Mouse (Mus musculus): ENCODE measurements around the gene Ndufa4l2. TPM values are rescaled to one million over a fixed set of nuclear protein-coding genes. Genes with fewer than 3 reads are reported as not detected.

The Ndufa4l2 gene
- polyA plus RNA-seq (2012; rRNA removed) = 8.9 and 10.9 TPM in 2 replicates

DNA sequence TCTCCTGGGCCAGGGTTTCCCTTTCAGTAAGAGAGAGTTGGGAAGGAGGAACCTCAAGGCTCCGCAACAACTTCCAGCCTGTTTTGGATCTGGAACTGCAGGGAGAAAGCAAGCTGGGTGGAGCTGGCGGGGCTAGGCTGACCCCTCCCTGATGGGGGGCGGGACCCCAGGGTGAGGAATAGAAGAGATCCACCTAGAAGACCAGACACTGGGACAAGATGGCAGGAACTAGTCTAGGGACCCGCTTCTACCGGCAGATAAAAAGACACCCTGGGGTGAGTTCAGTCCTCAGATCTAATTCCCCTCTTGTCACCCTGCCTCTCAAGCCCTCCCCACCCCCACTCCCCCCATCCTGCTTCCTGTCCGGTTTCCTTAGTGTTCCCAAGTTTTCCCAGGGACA, at the start of gene Ndufa4l2:
Gene Ndufa4l2, plus strand, starts transcription at position 204 of the 400 bp plus-strand sequence.

GRCm38 (mm10) chr10:127500894-127501893, 13.6 kb upstream of the Ndufa4l2 start, which contains the start of gene Stac3:
Gene Stac3, plus strand, starts transcription at chr10:127501686.

GRCm38 (mm10) chr10:127522088-127522581, 7.4 kb downstream of the Ndufa4l2 start, which contains the start of gene Shmt2:
Gene Shmt2, minus strand, starts transcription at chr10:127522444.

DNA sequence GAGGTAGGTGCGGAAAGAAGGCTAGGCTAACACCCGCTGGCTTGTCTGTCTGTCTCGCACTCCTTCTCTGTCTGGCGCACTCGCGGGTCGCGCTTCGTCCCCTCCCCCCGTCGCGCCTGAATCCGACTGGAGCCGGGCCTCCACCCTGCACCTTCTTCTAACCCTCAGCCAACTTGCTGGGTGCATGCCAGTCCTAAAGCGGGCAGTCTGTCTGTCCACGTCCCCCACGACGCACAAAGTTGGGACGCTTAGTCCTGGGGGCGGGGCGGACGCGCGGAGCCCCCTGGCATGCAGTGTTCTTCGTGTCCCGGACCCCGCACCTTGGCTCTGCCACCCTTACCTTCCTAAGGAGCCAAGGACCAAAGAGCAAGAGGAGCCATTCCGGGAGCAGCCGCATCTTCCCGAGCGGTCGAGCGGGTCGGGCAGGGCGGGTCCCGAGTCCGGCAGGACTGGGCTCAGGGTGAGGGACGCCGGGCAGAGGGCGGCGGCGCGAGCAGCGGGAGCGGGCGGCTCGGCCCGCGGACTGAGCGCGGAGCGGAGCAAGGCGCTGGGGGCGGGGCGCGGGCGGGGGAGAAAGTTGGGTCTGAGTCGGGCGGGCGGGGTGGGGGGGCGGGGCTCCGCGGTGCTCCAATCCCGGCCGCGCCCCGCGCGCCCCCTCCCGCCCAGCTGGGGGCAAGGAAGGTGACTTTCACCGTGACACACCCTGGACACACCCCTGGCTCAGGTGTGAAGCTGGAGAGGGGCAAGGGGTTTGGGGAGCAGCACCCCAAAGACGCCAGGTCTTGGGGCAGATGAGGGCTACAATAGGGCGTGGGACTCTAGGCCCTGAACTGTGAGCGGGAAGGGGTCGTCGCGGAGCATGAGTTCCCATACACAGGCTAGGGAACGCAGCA, 19.5 kb downstream of the Ndufa4l2 start, which contains the start of gene Nxph4:
Gene Nxph4, minus strand, starts transcription at position 524 of the 893 bp plus-strand sequence.

Other genes starting within 250 kb of the Ndufa4l2 start
- gene Dctn2, start 248.6 kb upstream of the Ndufa4l2 start, polyA plus RNA-seq (2012; rRNA removed) = 177 and 178 TPM in 2 replicates
- 52.1 and 62.9 TPM in 2 replicates for gene Mbd6, start 225.9 kb upstream of the Ndufa4l2 start, polyA plus RNA-seq (2012; rRNA removed)
- gene Mars, start 203.2 kb upstream of the Ndufa4l2 start, polyA plus RNA-seq (2012; rRNA removed) = 40.6 and 45.2 TPM in 2 replicates
- 5.8 and 6.3 TPM in 2 replicates for gene Arhgap9, start 193.0 kb upstream of the Ndufa4l2 start, polyA plus RNA-seq (2012; rRNA removed)
- gene Gli1, start 173.0 kb upstream of the Ndufa4l2 start, polyA plus RNA-seq (2012; rRNA removed) = 16.4 and 20.1 TPM in 2 replicates
- gene Inhbe, start 160.6 kb upstream of the Ndufa4l2 start, polyA plus RNA-seq (2012; rRNA removed) = not detected in 2 replicates
- gene Inhbc, start 144.5 kb upstream of the Ndufa4l2 start, polyA plus RNA-seq (2012; rRNA removed) = 0.06 and 0.07 TPM in 2 replicates
- 76.8 and 94.8 TPM in 2 replicates for gene R3hdm2, start 134.6 kb upstream of the Ndufa4l2 start, polyA plus RNA-seq (2012; rRNA removed)
- gene Stac3, start 13.3 kb upstream of the Ndufa4l2 start, polyA plus RNA-seq (2012; rRNA removed) = 0.13 and 1.0 TPM in 2 replicates
- gene Shmt2, start 7.5 kb downstream of the Ndufa4l2 start, polyA plus RNA-seq (2012; rRNA removed) = 40.7 and 44.2 TPM in 2 replicates
- gene Nxph4, start 19.6 kb downstream of the Ndufa4l2 start, polyA plus RNA-seq (2012; rRNA removed) = 0.10 and 0.34 TPM in 2 replicates
- gene Lrp1, start 106.2 kb downstream of the Ndufa4l2 start, polyA plus RNA-seq (2012; rRNA removed) = 138 and 148 TPM in 2 replicates
- 65.8 and 79.3 TPM in 2 replicates for gene Stat6, start 128.0 kb downstream of the Ndufa4l2 start, polyA plus RNA-seq (2012; rRNA removed)
- gene Nemp1, start 151.9 kb downstream of the Ndufa4l2 start, polyA plus RNA-seq (2012; rRNA removed) = 2.4 TPM in 2 replicates
- 14.5 and 15.4 TPM in 2 replicates for gene Nab2, start 153.6 kb downstream of the Ndufa4l2 start, polyA plus RNA-seq (2012; rRNA removed)
- 132 and 140 TPM in 2 replicates for gene Myo1a, start 190.2 kb downstream of the Ndufa4l2 start, polyA plus RNA-seq (2012; rRNA removed)
- not detected in 2 replicates for gene Tac2, start 209.5 kb downstream of the Ndufa4l2 start, polyA plus RNA-seq (2012; rRNA removed)
- gene Zbtb39, start 224.6 kb downstream of the Ndufa4l2 start, polyA plus RNA-seq (2012; rRNA removed) = 6.9 and 7.8 TPM in 2 replicates
- 1.7 TPM in 2 replicates for gene Gpr182, start 236.8 kb downstream of the Ndufa4l2 start, polyA plus RNA-seq (2012; rRNA removed)
- gene Rdh1, start 244.8 kb downstream of the Ndufa4l2 start, polyA plus RNA-seq (2012; rRNA removed) = 0.21 and 0.34 TPM in 2 replicates
- 0.12 and 1.0 TPM in 2 replicates for gene Rdh16f1, start 244.8 kb downstream of the Ndufa4l2 start, polyA plus RNA-seq (2012; rRNA removed)